Mouse (Mus musculus) C2C12 (cell line): Measurements from ENCODE around the gene Wdr54. TPM values are rescaled to one million over a fixed set of nuclear protein-coding genes. Genes with fewer than 3 reads are reported as not detected.

Source experiments
- H3K27me3 ChIP-seq: one replicate; pipeline ENCODE4 v1.6.1; 2011; ENCODE audit not compliant: control insufficient read depth, insufficient read depth, insufficient read length
- H3K36me3 ChIP-seq: one replicate; pipeline ENCODE4 v1.6.1; 2011; ENCODE audit not compliant: control insufficient read depth, insufficient read depth
- H3K4me3 ChIP-seq: one replicate; pipeline ENCODE4 v1.5.1; 2011; ENCODE audit warnings: mild to moderate bottlenecking, control low read depth; ENCODE audit not compliant: poor library complexity, insufficient read depth, severe bottlenecking
- H3K79me2 ChIP-seq: one replicate; pipeline ENCODE4 v1.6.1; 2011; ENCODE audit not compliant: control insufficient read depth, insufficient read depth
- H3K79me3 ChIP-seq: one replicate; pipeline ENCODE4 v1.6.1; 2011; ENCODE audit warnings: low read depth, control low read depth
- H3ac ChIP-seq: one replicate; pipeline ENCODE3; 2011; ENCODE audit warnings: low read depth; ENCODE audit not compliant: control insufficient read depth, insufficient read length
- CEBPB ChIP-seq: IDR thresholded peaks from one replicate; pipeline ENCODE4 v1.6.1; 2011; ENCODE audit warnings: low read depth, mild to moderate bottlenecking, control low read depth, moderate library complexity
- CTCF ChIP-seq: IDR thresholded peaks from one replicate; pipeline ENCODE4 v1.5.1; 2011; ENCODE audit not compliant: control insufficient read depth, insufficient read depth, insufficient read length
- FOSL1 ChIP-seq: IDR thresholded peaks from one replicate; pipeline ENCODE4 v1.8.0; 2011; ENCODE audit warnings: mild to moderate bottlenecking, low read length; ENCODE audit not compliant: poor library complexity, insufficient read depth, severe bottlenecking
- MAX ChIP-seq: IDR thresholded peaks from one replicate; pipeline ENCODE4 v1.6.1; 2011; ENCODE audit warnings: mild to moderate bottlenecking, control low read depth
- MYOD1 ChIP-seq: IDR thresholded peaks from one replicate; pipeline ENCODE4 v1.6.1; 2011; ENCODE audit warnings: low read depth; ENCODE audit not compliant: control insufficient read depth, insufficient read length
- MYOG ChIP-seq: IDR thresholded peaks from one replicate; pipeline ENCODE4 v1.6.1; 2011; ENCODE audit not compliant: control insufficient read depth, insufficient read length; ENCODE audit errors: extremely low read depth
- USF1 ChIP-seq: IDR thresholded peaks from one replicate; pipeline ENCODE4 v1.6.1; 2011; ENCODE audit warnings: low read depth, mild to moderate bottlenecking, control low read depth, moderate library complexity
- polyA plus RNA-seq: library from polyadenylated mRNA; unstranded; fragments of >200 nt; fragmentation: generic; extraction: Trizol; gene quantifications from one replicate; pipeline ENCODE4 v1.2.1, GENCODE M21; 2012; ENCODE audit warnings: missing spikeins

Gene Wdr54
- polyA plus RNA-seq, 1 experiment = 9.5 TPM

DNA sequence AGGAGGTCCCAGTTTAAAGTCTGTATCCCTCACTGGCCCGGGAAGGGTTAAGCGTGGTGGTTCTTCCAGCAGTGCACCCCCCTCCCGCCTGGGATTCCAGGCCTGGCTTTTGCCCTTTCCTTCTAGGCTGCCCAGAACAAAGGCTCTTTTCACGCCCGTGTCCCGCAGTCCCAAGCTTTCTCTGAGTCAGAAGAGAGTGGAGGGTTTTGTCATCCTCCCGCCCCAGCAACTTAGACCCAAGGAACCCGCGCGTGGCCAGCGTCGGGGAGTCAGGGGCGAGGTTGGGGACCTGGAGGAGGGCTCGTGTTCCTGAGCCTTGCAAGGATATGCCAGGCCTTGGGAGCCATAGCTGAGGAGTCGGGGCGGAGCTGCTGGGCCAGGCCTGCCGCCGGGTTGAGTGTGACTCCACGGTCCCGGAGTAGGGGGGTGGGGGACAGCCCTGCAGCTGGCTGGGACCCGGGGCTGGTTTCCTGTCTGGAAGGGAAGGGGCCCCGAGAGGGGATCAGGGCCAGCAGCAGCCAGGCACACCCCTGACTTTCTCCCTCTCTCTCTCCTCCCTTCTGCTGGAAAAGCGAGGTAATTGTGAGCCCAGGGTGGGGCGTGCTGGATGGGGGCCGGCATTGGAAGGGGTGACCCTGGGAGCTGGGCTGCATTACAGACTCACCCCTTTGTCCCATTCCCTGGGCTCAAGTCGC lies 19.2 kb downstream of the Wdr54 start:
- no peak for TF ChIP-seq MAX
- TF ChIP-seq FOSL1 = no peak
- TF ChIP-seq CEBPB = no peak
- no peak for TF ChIP-seq USF1
- TF ChIP-seq MYOD1 = no peak
- no peak for TF ChIP-seq MYOG
- no peak for TF ChIP-seq CTCF
- H3K36me3 ChIP-seq = peaks cover 10% of the 10 kb centered on the region
- H3K4me3 ChIP-seq = peak overlapping the region; percentile 64

DNA sequence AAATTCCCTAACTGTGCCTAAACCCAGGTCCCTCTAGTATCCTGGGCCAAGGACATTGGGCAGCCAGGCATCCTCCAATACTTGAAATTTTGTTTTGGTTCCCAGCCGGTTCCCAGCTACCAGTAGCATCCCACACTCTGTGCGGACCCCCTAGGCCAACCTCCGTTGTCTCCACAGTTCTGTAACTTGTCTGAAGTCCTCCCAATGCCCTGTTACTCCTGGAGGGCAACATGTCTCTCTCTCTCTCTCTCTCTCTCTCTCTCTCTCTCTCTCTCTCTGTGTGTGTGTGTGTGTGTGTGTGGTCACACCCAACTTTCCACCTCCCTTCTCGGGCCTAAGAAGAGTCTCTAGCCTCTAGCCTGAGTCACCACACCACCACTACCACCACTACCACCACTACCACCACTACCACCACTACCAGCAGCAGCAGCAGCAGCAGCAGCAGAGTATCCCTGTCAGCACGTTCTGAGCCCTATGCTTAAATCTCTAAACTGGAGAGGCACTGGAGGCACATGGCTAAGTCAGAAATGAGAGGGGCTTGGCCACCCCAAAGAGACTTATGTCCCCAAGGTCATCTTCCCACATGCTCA lies 19.8 kb downstream of the Wdr54 start:
- H3ac ChIP-seq = peak overlapping the region; percentile 84
- H3K36me3 ChIP-seq = peaks cover 10% of the 10 kb centered on the region
- peaks cover 34% of the 10 kb centered on the region for H3K79me3 ChIP-seq
- H3K79me2 ChIP-seq = peaks cover 60% of the 10 kb centered on the region
- peak overlapping the region; percentile 64 for H3K4me3 ChIP-seq
- H3K27me3 ChIP-seq = no peaks in the 10 kb centered on the region
- TF ChIP-seq CEBPB = no peak
- peak; percentile 50 for TF ChIP-seq MAX
- TF ChIP-seq FOSL1 = no peak
- no peak for TF ChIP-seq MYOD1

More for the DNA sequence above, 19.2 kb downstream of the Wdr54 start:
- Histone ChIP-seq H3K79me2 (peaks cover 66% of the 10 kb centered on the region), H3ac (peak overlapping the region; percentile 83), H3K79me3 (peaks cover 34% of the 10 kb centered on the region), H3K27me3 (no peaks in the 10 kb centered on the region)

DNA sequence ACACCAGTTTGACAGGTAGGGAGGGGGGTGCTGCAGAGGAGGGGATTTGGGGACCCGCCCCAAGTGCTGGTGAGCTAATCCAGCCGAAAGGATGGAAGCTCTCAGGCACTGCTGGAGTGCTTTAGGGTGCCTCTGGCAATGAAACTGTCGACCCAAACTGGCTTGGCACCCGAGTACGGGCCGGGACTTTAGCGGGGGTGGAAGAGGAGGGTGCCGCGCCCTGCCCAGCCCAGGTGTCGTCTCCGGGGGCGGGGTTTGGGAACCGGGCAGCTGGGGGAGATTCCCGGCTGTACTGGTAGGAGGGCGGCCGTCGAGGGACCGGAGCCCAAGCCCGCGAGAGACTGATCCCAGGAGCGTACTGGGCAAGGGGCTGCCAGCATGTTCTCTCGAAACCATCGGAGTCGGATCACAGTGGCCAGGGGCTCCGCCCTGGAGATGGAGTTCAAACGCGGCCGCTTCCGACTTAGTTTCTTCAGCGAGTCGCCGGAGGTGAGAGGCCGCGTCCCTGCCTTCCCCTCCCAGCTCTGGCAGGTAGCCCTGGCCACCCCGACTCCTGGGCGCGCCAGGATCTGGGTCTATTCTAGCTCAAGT lies 20.5 kb downstream of the Wdr54 start:
- H3K36me3 ChIP-seq = peaks cover 10% of the 10 kb centered on the region
- TF ChIP-seq MAX = no peak
- TF ChIP-seq MYOD1 = no peak
- TF ChIP-seq FOSL1 = no peak
- TF ChIP-seq CTCF = no peak
- no peak for TF ChIP-seq CEBPB
- no peak for TF ChIP-seq MYOG
- no peak for TF ChIP-seq USF1
- peaks cover 34% of the 10 kb centered on the region for H3K79me3 ChIP-seq
- peak overlapping the region; percentile 64 for H3K4me3 ChIP-seq
- H3K27me3 ChIP-seq = no peaks in the 10 kb centered on the region
- H3K79me2 ChIP-seq = peaks cover 53% of the 10 kb centered on the region
- H3ac ChIP-seq = peak overlapping the region; percentile 84

GRCm38 (mm10) chr6:83134951-83135513 lies 21.2 kb downstream of the Wdr54 start, which contains the start of gene Rtkn:
TSS of gene Rtkn (plus strand) at chr6:83135463.
- H3K27me3 ChIP-seq = no peaks in the 10 kb centered on the region
- H3ac ChIP-seq = peak within 1 kb of the TSS; percentile 84
- TF ChIP-seq MYOD1 (no peak), CTCF (no peak), USF1 (no peak), MAX (no peak), FOSL1 (no peak), CEBPB (no peak), MYOG (no peak)

DNA sequence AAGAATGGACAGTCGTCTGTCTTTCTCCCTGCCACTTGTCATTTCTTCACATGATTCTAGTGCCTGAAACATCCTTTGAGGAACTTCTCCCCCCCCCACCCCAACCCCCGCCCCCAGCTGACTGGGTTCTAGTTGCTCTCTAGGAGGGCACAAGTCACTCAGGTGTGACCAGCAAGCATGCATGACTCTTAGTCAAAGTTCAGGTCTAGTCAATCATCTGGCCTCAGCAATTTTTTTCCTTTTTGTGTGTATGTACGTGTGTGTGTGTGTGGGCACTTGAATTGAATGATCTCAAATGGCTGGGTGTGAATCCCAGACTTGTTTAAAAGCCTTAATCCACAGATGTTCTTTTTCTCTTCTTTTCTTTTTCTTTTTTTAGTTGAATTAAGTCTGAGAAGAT lies 22.0 kb downstream of the Wdr54 start:
- Histone ChIP-seq H3K4me3 (no peak overlapping the region), H3ac (no peak overlapping the region), H3K36me3 (peaks cover 5% of the 10 kb centered on the region), H3K79me2 (peaks cover 38% of the 10 kb centered on the region), H3K27me3 (no peaks in the 10 kb centered on the region), H3K79me3 (peaks cover 21% of the 10 kb centered on the region)
- TF ChIP-seq USF1 = no peak
- no peak for TF ChIP-seq MAX
- no peak for TF ChIP-seq CTCF
- TF ChIP-seq MYOG = no peak
- TF ChIP-seq CEBPB = no peak
- TF ChIP-seq FOSL1 = no peak
- no peak for TF ChIP-seq MYOD1

More at GRCm38 (mm10) chr6:83134951-83135513, 21.2 kb downstream of the Wdr54 start, which contains the start of gene Rtkn:
- H3K36me3 ChIP-seq = peaks cover 10% of the 10 kb centered on the region
- peaks cover 29% of the 10 kb centered on the region for H3K79me3 ChIP-seq
- peaks cover 46% of the 10 kb centered on the region for H3K79me2 ChIP-seq
- peak within 1 kb of the TSS; percentile 64 for H3K4me3 ChIP-seq
